Mouse (Mus musculus) lung, postnatal 10 days (tissue): Measurements from ENCODE around the gene Hnrnpu.

ENCODE experiments used
- DNase-seq: peaks from one replicate; pipeline ENCODE4 v3.0.0; 2021

Gene Hnrnpu

DNA sequence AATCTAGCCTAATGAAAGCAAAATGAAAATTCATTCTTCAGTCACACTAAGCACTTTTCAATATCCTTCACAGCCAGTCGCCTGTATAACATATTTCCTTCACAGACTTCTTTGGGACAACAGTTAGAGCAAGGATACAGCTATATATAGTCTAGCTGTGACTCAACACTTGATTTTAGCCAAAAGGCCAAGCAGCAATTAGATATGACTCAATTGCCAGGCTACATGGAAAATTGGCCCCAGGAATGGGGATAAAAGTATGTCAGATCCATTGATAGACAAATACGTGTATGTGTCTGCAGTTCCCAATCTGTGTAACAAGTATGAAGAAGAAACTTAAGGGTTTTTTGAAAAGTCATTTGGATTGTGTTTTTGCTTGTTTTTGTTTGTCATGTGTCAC is 2.6 kb upstream of the Hnrnpu start:
- no peak for DNase-seq

DNA sequence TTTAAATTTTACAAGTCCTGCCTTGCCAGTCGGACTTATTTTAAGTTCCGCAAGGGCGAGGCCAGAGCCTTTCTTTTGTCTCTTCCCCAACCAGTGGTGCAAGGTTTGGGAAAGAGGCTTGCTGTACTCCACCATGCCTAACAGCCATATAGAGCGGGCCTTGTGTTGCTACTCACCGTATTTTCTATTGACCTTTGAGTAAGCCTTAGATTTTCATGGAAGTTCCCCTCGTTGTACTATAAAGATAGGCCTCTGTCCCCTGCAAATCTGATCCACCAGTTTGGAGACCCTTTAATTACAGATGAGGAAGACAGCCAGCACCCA is 683 bp upstream of the Hnrnpu start:
- DNase-seq: peak; percentile 32

DNA sequence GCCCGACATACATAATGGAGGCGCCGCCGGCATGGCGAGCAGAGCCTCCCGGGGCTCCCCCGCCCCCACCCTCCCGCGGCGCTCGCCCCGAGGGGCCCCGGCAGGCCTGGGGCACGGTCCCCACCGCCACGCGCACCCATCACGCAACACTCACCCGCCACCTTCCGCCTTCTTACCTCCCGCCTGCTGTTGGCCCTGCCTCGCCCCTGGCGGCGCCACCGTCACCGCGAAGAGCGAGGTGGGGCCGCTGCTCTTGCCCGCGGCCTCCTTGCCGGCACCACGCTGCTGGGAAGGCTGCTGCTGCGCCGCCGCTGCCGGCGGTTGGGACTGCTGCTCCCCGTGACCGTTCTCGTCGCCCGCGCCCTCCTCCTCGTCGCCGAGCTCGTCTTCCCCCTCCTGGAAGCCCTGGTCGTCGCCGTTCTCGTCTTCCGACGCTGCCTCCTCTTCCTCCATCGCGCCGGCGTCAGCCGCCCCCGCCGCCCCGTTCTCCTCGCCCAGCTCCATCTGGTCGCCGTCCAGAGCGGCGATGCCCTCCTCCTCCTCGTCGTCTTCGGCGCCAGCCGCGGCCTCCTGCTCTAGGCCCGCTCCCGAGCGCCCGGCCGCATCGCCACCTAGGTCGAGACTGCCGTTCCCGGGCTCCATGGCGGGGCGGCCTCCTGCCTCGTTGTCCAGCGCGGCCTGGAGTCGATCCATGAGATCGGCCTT is 668 bp downstream of the Hnrnpu start:
- peak; percentile 63 for DNase-seq

DNA sequence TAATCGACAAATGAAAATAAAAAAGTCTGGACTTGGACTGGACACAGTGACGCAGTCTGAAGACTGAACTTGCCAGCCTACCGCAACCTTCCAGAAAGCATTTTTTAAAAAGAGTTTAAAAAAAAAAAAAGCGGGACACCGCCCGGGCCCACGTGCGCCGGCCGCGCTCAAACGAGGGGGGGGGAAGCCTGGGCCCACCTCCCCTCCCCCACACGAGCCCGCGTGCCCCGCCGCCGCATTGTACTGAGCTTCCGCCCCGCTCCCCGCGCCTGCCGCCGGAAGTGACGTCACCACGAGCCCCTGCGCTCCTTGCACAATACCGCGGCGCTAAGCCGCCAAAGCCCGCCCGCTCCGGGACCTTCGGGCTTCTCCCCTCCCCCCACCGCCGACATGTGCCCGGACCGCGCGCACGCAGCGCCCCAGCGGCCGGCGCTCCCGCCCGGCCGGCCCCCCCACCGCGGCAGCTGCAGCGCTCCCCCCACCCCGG is 1.3 kb downstream of the Hnrnpu start:
- DNase-seq: peak; percentile 96

DNA sequence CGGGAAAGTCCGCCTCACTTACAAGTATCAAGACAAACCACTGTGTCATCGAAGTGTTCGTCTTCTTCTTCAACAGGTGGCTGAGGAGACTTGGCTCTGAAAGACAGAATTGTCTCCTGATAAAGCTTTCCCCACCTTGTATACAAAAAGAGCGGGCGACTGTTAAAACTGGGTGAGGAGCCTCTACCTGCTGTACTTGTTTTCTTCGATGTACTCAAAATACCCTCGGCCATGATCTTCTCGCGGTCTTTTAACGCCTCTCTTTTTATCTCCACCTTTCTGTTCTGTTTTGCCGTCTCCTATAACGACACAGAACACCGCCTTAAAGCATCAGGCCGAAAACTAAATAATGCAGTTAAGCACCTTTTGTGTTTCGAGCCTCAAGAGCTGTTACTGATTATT is 1.7 kb downstream of the Hnrnpu start:
- DNase-seq: no peak

DNA sequence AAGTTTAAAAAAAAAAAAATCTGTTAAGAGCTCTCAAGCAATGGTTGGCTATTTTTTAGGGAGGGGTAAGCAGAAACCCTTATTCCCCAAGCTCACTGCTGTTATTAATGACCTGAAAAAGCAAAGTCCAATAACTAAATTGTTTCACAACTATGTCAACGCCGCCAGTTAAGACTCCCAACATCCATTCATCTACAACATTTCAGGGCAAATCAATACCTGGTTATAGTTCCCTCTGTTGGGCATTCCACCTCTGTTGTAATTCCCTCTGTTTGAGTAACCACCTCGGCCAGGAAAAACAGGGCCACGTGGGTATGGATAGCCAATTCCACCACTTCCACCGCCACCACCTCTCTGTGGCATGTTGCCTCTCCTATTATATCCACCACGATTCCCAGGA is 7.7 kb downstream of the Hnrnpu start:
- DNase-seq: no peak

DNA sequence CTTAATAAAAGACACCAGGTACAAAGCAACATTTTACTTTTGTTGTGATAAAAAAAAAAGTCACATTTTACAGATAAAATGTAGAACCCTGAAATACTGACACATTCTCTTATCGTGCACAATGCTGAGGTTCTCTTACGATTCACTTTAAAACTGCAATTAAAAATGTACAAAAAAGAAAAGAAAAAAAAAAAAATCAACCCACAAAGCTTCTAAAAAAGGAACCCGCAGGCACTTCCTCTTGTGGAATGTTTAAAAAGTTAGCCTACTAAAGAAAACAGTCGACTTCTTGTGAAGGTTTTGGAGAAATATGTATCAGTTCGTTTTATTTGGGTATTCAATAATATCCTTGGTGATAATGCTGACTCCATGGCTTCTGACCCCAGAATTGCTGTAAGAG is 8.6 kb downstream of the Hnrnpu start:
- DNase-seq: no peak

DNA sequence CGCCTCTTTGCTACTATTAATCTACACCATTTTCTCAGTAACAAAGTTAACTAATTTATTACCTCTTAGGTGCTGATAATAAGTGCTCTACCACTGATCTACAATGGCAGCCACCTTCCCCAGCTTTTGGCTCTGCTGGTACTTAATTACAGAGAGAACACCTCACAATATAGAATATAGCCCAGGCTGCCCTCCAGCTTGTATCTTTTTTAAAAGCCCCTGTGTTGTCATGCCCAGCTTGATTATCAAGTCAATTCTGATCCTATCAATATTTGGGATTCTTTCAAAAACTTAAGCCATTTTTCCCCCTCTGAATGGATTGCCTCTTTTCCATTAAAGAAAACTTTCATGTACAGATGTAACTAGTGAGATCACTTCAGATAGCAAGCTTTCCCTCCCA is 10.6 kb downstream of the Hnrnpu start:
- no peak for DNase-seq

DNA sequence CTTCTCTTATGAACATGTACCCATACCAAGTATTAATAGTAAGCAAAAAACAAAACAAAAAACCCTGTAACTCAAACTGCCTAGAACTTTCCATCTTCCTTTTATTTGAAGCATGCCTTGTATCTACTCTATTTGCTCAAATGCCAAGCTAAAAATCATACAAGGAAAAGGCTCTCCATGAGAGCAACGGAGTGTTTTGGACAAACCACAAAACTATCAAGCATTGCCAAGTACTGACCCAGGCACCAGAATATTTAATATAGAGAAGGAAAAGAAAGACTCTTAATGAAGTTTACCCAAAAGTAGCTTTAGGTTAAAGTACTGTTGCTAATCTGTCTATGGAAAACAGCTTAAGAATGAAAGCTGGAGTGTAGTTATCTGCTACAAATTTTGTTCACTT is 11.2 kb downstream of the Hnrnpu start:
- no peak for DNase-seq

DNA sequence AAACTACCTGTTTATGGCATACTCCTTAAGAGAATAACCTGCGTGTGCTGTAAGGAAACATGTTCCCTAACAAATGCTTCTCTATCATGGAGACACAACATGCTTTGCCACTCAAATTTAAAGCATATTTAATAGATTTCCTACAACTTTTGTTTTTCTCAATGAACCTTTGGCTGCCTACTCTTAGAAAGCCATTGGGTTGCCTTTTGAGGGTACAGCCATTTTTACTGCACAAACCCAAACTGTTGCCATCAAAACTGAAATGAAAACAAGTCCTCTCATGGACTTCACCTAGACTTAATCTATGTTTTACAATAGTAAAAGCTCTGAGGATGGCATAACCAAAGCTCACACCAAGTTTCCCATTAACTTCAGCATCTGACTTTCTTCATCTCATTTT is 13.0 kb downstream of the Hnrnpu start:
- no peak for DNase-seq

DNA sequence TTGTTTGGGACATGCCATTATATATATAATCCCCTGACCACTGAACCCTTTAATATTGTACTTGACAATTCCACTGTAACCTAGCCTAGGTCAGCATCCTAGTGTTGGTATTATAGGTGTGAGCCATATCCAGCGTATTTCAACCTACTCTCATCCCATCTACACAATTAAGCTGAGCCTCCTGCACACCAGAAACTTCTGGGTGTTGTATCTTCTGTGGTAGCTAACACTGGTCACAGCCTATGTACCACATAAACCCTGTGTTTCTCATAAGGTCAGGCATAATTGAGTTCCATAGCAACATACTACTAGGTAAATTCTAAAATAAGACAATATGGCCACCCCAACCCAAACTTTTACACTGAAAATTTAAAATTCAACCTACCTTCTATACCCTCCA is 14.4 kb downstream of the Hnrnpu start:
- DNase-seq: no peak

DNA sequence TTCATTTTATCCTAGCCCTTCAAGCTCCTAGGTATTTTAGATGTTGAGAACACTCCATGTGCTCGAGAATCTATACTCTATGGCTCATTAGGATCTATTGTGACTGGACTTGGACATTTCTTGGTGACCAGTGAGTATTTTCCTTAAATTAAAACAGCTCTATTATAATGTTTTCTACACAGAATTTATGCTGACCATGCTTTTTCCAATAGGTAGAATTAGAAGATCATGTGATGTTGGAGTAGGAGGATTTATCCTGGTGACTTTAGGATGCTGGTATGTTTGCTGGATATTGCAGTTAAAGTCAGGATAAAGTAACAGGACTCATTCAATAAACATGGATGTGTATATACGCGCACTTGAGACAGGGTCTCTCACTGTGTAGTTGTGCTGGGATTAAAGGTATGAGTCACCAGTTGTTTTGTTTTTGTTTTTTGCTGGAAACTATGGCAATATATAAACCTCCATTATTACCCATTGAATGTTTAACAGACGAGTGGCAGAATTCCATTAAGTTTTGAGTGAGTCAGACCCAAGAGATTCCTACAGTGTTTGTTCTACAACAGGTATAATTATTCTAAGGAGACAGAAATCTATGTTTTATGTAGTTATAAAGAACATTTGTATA is 15.8 kb downstream of the Hnrnpu start:
- DNase-seq: no peak

DNA sequence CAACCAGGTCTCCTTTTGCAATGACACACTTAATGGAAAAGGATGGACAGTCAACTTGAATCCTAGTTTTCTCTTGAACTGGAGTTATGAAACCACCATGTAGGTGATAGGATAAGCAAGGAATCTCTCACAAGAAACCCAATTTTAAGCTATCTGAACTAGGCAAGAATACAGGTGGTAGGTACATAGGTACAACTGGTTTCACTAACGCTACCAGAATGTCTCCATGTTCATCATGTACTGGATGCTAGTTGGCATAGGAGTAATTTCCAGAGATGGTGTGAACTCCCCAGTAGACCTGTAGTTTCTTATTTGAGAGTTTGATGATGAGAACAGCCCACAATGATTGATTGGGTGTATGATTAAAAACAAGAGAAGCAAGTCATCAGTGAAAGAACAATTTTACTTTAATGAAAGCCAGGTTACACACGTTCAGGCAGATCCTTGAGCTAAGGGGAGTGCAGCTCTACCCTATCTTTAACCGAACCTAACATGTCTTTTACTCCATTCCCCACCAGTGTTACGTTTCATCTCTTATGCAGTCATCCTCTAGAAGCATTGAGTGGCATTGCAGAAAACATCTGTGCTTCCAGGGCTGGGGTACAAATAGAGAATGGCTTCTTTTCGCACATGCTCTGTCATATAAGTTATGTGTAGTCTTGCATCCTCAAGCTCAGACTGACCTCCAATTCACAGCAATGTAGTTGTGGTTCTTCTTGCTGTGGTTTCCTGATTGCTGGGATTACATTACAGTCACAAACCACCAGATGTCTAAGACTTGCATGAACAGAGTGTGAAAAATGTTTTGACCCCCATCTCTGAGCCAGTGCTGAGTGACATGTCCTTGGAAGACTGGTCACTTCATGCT is 16.6 kb downstream of the Hnrnpu start:
- no peak for DNase-seq

DNA sequence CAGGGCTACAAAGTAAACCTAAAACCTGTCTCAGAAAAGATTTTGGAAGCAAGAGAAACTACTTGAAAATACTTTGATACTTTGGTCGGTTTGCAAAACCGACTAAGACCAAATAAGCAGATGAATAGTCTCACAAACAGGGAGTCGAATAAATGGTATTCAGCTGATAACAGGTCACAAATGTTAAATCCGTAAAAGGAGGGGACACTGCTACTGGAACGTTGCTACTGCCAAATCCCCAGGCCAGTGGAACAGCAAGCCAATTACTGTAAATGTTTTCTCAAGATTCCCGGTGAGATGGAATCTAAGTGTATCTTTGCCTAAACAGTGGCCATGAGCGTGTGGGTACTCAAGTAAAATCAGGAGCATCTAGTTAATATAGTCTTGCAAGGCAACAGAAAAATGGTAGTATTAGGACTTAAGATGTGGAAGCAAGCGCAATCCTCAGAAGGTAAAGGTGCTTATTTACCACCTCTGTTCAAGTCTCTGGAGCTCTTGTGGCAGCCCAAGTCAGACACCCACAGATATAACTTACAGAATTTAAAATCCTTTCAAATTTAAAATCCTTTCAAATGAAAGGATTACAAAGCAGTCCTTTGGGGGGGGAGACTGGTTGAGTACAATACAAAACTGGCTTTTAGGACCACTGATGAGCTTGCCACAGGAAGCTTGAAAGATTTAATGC is 17.4 kb downstream of the Hnrnpu start:
- DNase-seq: no peak

DNA sequence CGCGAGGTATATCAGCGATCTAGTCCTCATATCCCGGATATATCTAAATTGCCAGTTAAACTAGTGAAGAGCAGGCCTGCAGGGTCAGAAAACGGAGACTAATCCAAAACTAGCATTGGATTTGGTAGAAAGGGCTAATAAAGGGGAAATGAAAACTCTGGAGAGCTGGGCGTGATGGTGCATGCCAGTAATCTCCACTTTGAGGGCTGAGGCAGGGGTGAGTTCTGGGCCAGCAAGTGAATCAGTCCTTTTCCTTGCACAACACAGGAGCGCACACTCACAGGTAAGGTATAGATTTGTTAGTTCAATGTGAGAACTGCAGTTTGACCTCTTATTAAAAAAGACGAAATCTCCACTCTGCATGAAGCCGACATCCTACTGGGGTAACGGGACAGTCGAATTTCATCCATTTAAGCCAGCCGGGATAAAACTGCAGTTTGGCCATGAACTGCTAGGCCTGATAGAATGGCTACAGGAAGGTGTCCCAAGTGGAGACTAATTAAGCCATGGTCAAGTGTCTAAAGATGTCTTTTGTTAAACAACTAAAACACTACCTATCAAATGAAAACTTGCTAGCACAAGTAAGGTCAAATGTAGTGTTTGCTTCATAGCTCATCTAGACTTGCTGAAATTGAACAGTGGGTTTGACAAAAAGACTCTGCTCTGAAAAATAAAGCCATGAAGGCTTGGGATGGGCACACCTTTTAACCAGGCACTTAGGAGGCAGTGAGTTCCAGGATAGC is 18.1 kb downstream of the Hnrnpu start:
- DNase-seq: peak; percentile 35

DNA sequence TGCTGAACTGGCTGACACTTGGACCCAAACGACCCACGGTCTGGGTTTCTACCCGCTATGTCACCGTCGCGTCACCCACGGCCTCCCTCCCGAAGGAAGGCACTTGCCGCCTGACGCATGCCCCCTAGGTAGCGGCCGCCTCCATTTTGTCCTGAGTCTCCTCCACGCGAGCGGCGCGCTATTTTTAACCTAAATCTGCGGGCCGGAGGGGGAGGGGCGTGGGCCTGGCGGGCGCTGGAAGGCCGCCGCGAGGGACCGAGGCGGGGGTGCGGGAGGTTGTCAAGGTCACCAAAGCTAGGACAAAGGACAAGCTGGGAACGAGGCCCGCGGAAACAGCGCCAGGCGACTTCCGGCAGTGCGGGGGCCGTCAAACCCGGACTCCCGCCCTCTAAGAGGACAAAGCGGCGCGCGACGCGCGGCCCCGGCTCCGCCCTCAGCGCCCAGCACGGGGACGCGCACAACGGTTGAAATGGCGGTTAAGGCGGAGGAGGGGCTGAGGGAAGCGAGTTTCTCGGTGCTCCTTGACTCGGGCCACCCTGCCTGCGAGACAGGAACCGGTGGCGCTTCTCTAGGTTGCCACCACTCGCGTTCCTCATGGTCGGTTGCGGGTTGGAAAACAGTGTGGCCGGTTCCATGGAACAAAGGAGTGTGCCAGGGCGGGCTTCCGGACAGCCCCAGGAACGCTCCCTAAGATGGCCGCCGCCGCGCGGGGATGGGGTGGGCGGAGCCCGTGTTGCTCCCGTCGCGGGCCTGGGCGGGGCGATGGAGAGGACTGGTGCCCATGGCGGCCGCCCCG is 19.0 kb downstream of the Hnrnpu start, which contains the start of gene Cox20:
Cox20 (plus strand) TSS at position 742 of the 796 bp plus-strand sequence.
- peak; percentile 98 for DNase-seq

DNA sequence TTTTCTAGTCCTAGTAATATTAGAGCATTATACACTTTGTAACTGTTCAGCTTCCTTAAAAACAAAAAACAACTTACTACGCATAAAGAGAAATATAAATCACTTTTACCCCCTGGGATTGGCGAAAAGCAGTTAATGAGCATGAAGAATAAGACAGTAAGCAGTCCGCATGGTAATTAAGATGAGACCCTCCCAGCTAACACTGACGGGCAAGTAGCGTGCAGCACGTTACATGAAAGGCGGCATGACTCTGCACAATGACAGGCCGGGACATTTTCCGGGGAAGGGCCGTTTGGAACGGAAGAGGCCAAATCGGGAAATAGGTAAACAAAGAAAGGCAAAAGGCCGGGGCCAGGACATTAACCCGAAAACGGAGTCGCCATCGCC is 19.6 kb downstream of the Hnrnpu start:
- DNase-seq: peak; percentile 93

DNA sequence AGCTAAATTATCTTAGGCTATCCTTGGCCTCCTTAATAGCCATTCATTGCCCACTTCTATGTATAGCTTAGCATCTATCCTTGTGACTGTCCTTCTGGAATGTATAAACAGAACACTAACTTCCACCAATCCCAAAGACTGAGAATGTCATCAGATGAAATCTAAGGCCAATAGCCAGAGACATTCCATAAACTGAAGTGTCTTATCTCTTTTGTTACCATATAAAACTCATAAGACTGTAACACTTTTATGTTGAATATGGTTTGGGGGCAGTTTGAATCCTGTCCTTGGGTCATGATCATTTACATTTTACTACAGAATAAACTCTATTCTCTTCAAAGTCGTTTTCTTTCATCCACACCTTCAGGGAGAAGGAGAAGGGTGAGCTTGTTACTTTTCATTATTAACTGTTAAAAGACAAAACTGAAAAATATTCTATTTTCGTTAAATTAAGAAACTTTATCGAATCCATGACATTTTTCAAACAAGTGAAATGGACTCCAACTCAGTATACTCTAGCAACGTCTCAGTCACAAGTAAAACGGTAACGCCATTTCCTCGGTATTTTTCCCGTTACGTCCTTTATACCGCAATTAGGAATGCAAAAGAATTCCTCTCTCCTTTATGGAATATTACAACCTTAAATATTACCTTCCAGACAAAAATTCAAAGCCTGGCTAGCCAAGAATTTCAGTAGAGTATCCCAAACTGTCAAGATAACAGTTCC is 20.2 kb downstream of the Hnrnpu start:
- no peak for DNase-seq

DNA sequence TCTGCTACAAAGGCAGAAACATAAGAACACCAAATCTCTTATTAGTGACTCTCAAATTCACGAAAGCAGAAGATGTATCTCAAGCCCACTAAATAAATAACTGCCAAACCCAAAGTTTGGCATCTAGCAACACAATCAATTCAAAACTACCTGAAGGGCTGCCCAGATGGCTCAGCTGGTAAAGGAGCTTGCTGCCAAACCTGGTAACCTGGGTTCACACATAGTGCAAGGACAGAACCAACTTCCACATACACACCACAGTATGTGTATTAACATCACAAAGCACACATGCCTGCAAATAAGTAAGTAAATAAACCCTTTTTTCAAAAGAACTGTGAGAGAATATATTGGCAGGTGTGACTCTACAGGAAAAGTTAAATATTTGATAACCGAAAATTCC is 23.4 kb downstream of the Hnrnpu start:
- no peak for DNase-seq

DNA sequence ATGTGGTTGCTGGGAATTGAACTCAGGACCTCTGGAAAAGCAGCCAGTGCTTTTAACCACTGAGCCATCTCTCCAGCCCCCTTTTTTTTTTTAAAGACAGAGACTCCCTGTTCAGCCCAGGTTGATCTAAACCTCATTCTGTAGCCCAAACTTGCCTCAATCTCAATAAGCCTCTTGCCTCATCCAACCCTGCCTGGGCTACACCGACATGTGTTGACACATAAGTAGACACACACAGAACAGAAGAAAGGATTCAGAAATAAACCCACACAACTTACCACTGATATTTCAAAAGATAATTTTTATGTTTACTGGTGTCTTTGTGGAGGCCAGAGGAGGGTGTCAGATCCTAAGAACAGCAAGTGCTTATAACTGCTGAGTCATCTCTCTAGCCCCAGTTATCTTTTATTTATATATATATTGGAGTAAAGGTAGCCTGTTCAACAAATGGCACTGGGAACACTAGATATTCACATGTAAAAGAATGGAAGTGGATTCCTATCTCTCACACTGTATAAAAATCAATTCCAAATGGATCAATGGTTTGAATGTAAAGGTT is 24.5 kb downstream of the Hnrnpu start:
- DNase-seq: no peak

DNA sequence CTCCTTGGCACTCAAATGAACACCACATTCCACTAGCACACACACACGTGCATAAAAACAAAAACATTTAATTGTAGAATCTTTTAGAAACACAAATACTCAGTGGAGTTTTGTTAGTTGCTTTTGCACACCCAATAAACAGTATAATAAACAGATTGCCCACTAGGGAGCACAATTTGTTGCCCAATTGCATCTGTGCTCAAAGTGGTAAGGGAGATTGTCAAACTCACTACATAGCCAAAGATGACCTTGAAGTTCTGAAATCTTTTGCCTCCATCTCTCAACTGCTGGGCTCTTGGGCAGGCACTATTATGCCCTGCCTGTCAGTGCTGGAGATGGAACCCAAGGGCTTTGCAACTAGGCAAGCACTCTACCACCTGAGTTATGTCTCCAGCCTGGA is 27.5 kb downstream of the Hnrnpu start:
- peak; percentile 9 for DNase-seq
